Mouse (Mus musculus) thymus, postnatal 10 days (tissue): Measurements from ENCODE around the gene Plaa.
"Not testable (repeated sequence)": the region's sequence is repeated elsewhere in the genome, so short reads cannot be mapped to it uniquely, and the experiment has no call there.

Experiments
- DNase-seq, 2 experiments: peaks; one replicate each; pipeline ENCODE4 v3.0.0; 2021; ENCODE audit warnings: low spot score in 2 of 2

Plaa gene

DNA sequence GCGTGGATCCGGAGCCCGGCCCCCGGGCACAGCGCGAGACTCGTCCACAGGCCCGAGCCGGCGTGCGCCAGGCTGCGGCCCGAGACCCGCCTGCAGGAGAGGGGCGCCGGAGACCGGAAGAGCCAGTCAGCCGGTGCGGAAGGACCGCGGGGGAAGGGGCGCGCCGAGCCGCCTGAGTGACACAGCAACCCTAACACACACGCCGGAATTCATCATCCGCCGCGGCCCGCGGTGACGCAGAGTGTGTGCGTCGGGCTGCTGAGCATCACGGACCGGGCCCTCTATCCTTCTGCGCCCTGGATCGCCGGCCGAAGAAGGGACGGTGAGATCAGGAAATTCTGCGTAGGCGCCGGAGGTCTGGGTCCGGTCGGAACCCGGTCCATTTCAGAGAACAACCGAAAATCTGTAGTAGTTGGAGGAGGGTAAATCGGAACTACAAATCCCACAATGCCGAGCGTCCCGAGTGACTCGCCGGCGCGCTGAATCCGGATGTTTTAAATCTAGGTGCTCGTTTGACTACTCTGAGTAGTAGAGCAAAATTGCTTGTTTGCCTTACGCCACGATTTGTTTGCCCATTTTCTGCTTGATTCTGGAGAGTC lies at the start of gene Plaa:
TSS of gene Plaa (minus strand) at position 214 of the 599 bp plus-strand sequence.
- DNase-seq = peak; percentile 85 to 90

DNA sequence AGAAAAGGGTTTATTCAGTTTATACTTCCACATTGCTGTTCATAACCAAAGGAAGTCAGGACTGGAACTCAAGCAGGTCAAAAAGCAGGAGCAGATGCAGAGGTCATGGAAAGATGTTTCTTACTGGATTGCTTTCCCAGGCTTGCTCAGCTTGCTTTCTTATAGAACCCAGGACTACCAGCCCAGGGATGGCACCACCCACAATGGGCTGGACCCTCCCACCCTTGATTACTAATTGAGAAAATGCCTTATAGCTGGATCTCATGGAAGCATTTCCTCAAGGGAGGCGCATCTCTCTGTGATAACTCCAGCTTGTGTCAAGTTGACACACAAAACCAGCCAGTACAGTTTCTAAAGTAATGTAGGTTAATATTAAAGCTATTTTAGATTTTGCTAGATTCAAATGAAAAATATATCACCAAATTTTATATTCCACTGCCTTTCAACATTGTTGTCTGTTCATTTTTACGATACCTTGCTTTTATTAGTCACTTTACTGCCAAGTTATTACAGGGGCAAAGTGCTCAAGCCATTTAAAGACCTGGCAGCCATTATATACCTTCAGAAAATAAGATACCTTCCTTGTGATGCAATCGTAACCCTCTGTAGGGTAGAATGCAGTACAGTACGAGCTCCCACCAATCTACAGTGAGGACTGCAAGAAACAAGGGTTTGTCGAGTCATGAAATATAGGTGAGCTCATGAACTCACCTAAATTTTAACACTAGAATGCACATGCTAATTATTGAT lies 47.6 kb upstream of the Plaa start:
- DNase-seq = not testable (repeated sequence)

DNA sequence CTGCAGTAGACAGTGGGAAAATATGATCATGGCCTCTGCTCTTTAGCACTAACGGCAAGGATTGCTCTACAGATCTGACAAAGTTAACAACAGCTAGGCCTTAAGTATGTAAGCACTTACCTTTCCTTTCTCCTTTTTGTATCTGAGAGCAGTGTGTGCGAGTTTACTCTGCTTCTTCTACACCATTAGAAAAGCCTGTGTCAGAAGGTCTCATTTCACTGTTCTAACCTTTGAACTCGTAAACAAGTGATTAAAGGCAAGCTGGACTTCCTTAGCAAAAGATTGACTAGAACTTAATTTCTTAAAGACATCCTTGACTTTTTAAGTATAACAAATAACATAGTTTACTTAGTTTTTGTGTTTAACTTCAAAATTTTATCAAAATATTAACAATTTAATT lies 46.9 kb upstream of the Plaa start, which contains the start of gene Lrrc19:
TSS of gene Lrrc19 (minus strand) at position 225 of the 400 bp plus-strand sequence.
- no peak for DNase-seq

DNA sequence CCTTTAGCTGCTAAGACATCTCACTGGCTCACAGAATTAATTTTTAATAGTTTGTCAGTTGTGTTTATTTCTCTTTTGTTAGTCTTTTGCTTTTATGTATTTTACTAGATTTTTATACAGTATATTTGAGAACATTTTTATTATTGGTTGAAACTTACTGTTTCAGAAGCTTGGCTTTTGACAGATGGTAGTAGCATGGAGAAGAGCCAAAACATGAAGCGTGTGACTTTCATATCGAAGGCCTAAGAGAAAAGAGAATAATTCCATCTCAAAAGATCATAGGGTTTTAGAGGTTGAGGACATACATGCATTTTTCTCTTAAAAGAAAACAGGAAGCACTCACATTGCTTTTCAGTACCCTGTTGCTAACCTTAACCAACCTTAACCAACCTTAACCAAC lies 40.1 kb upstream of the Plaa start:
- DNase-seq = no peak

DNA sequence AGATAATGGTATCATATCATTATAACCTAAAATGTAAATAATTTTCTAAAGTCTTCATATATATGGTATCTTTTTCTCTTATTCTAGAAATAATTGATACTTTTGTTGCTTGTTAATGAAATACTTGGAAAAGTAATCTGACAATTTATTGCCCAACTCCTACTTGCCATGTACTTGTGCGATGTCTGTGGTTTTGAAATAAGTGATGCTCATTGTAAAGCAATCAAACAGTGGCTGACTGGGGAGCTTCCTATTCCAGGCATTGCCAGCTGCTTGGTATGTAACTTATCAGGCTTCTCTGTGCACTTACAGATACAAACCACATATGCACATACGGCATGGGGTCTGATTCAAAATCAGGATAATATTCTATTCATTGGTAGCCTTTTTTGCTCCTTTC lies 17.0 kb upstream of the Plaa start:
- no peak for DNase-seq

DNA sequence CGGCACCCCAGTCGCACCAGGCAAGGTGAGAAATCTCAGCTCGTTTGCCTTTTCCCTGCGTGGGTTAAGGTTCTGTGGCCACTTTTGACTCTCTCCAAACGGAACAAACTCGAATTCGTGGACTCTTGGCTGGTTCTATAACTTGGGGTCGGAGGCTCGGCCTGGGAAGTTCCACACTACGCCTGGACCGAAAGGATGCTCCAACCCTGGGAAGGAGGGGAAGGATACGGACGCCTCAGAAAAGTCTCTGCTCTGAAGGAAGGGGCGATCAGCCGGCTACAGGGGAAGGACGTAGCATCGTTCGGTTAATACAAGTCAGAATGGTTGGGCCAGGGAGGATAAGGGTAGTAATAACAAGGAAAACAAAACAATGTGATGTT lies 11.6 kb upstream of the Plaa start:
- DNase-seq = peak in 1 of 2 experiments; percentile 4

DNA sequence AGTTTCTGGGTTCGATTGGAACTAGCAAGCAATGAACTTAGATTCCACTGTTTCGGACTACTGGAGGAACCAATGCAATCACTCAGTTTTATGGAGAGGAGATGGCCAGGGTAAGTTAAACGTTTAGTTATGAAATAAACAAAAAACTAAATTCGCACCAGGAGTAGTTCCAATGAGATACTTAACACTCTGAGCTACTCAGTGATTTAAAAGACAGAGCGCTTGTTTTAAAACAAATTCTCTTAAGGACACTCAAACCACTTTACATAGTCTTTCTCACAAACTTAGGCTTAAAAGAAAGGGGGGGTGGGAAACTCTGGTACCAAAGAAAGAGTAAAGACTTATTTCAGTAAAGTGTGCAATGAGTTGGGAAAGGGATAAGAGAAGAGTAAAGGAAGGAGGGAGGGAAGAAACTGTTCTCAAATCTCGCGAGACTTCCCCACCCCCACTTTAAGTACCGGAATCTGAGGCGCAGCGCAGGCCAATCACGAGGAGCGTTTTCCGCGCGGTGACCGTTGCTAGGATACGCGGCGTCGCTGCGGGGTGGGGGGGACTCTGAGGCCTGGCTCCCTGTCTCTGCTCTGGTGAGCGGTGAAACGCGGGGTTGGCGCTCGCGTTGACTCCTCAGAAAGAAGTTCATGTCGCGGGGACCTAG lies 11.1 kb upstream of the Plaa start, which contains the start of gene Ift74:
TSS of gene Ift74 (plus strand) at position 520 of the 655 bp plus-strand sequence.
- DNase-seq = peak; percentile 89 to 94

DNA sequence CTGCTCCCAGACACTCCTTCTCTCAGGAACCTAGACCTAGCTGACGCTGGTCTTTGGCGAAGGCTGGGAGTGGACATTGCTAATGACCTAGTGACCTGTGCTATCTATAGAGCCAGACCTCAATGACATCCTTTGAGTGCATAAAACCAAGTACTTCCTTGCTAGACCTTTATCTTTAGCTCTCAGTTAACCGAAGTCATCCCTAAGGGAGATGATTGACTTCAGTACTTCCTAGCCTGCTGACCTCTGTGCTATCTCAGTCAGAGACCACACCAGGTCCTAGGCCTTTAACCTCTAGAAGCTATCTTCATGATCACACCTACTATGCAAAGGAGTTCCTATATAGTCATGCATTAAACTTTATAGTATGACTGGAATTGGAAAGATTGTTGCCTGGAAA lies 7.3 kb upstream of the Plaa start:
- DNase-seq = no peak

DNA sequence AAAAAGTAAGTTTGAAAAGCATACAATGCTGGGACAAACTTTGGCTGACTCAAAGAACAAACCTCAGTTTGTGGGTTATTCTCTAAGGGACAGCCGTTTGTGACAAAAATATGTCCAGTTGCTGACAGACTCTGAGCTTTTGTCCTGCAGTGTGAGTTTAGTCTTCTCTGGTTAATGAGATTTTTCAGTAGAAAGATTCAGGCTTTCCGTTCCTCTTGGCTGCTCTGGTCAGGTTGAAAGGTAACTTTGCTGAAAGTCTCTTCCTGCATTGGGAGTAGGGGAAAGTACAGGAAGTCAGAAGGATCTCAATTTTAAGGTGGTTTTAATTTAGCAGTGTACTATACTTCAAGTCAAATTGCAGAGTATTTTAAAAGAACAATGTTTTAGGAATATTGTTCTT lies 2.5 kb upstream of the Plaa start:
- no peak for DNase-seq

DNA sequence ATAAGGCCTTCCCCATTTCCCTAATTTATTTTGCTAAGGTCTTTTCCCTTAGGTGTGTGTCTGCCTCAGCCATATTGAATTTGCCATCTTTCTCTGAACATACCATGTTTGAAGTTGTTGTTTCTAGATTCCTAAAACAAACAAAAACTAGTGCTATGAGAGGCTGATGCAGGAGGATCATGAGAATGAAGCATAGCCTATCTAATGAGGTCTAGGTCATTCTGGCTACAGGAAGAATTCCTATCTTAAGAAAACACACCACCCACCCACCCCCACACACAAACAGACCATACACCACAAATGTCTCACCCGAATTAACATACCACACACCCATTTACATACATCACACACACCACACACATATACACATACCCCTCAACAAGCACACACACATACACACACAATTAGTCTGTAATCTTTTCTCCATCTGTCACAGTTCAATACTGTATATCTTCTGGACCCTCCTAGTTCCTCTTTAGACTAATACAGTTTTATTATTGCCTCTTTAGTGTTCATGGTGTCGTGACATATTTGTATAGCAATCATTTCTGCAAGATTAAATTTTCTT lies 1.5 kb upstream of the Plaa start:
- DNase-seq = no peak

DNA sequence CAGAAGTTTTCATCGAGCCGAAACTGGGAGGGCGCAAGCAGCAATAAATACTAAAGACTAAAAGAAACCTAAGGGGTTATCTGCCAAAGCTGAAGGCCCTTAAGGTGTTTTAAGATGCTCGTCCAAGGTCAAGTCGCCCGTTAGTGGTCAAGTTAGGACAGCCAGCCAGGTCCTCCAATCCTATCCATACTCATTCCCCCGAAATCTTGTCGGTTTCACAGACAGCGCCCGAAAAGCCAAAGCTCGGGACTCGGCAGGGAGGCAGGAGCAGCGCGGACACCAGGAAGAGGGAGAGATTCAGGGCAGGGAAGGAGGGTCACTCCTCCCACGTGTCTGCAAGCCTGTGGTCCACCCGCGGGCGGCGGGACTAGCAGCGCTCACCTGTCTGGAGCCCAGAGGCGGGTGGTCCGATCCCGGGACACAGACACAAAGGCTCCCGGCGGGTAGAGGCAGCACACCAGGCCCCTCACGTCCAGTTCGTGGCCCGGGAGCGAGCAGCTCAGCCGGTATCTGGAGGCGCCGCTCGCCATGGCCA lies 481 bp downstream of the Plaa start:
- no peak for DNase-seq

DNA sequence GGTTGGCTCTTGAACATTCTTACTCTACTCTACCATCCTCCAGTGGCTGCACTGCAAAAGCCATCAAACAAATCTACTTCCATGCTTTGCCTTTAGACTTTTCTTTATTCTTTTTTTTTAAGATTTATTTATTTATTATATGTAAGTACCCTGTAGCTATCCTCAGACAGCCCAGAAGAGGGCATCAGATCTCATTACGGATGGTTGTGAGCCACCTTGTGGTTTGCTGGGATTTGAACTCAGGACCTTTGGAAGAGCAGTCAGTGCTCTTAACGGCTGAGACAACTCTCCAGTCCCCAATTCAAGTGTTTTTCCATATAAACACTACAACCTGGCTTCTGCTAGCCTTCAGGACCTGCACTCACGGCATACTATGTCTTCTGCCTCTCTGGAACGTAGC lies 1.6 kb downstream of the Plaa start:
- DNase-seq = no peak

DNA sequence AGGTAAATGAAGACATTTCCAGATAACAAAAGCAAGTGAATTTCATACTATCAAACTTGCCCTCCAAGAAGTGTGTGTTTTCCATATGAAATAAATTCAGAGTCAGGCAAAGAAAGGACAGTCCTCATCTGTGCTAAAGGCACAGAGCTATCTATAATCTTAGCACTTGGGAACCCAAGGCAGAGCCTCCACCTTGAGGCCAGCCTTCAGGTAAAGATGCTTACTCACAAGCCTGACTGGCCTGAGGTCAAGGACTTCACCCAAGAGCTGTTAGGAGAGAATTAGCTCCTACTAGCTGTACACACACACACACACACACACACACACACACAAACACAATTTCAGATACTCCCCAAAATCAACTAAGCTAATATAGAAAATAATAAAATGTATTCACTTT lies 10.3 kb downstream of the Plaa start:
- no peak for DNase-seq

DNA sequence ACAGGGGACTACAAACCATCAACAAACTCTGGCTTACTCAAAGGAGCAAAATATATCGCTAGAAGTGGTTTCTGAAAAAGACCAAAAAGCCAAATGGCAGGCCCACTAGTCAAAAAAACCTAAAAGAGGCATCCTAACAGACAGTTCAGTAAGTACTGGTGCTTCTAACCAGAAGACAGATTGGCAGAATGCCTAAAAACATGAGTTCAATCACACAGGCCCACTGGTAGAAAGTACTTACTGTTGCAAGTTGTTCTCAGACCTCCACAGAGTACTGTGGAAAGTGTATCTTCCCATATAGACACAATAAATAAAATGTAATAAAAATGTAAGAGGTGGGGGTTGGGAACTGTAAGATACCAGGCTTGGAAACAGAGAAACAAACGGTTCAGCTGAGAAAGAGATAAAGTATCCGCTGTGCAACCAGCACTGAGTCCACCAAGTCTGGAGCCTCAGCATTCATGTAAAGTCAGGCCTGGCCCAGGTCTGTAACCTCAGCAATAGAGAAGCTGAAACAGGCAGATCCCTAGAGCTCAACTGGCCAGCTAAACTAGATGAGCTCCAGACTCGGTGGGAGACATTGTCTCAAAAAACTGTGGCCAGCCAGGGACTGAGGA lies 11.2 kb downstream of the Plaa start:
- DNase-seq = no peak

DNA sequence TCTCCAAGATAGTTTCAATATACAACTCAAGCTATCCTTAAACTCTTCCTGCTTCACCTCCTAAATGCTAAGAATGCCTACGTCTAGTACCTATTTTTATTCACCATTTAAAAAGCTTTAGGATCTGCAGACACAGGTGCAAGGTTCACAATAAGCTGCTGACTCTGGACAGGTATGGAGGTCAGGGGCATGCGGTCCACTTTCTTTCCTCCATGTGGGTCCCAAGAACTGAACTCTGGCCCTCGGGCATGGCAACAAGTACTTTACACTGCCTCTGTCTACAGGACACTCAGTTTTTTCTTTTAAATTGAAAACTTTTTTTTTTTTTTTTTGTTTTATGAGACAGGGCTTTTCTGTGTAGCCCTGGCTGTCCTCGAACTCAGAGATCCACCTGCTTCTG lies 30.4 kb downstream of the Plaa start:
- DNase-seq = no peak

DNA sequence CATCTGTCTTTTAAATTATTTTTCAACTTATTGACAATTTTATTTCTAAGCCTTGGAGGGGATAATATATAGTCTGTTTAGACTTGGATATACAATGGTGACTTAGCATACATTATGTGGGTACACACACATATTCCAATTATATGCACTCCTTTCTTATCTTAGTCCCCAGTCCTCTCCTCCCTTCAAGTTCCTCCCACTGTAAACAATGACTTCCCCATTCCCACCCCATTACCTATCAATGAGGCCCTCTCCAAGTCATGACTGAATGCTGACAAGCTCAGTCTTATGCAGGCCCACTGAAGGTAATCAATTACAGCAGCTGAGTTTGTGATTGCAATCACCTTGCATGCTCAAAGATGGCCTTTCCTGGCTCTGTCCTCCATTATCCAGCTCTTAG lies 38.7 kb downstream of the Plaa start:
- DNase-seq = no peak

DNA sequence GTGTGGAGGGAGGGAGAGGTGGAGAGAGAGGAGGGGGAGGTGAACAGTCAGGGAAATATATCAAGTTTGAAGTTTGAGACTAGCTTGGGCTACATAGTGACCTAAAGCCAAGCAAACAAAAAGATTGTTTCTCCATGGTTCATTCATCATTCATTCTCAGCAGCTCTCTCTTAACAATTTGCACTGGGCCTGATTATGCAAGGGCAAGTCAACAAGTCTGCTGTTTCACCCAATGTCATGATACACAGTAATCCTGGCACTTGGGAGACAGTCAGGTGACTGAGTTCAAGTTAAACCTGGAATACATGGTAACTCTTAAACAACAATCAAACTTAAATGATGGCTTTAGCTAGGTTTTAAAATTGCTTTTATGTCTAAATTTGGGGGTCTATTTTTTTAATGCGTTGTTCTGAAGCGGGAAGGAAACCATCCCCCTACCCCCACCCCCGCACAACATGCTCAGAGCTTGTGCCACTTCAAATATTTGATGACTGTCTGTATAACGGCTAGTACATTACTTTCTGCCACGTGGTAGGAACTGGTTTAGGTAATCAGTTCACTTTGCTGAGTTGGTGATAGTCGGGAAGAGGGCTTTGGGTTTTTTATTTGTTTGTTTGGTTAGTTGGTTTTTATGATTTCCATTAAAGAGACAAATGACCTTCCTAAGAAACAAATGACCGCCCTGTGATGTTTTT lies 40.9 kb downstream of the Plaa start:
- DNase-seq = no peak

DNA sequence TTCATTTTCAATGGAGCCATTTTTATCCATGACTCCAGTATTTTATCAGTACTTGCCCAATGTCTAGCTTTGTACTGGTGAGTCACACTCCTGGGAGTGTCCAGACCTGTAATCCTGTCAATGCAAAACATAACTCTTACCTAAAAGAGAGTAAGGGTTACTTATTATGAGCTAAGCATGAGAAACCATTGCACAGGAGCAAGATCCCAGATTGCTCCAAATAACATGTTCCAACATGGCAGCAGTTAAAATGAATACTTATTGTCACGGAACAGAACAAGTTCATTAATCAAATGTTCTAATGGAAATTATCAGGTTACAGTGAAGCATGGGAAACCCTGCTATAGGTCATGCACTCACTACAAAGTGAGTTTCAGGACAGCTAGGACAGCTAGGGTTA lies 42.7 kb downstream of the Plaa start:
- DNase-seq = no peak

DNA sequence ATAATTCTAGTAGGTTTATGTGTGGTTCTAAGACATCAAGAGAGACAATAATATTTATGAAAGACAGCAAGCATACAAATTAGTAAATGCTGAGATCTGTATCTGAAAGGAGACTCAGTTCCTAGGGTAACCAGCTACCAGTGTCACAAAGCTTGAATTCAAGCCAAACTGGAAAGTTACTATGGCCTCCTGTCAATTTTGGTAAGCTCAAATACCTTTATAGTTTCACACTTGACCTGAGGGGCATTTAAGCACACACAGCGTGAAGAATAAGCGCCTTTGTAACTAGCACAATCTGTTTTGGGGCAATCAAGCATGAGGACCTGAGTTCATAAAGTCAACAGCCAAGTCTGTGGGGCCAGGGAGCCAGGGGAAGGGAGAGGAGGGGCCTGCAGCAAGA lies 43.8 kb downstream of the Plaa start:
- DNase-seq = no peak

DNA sequence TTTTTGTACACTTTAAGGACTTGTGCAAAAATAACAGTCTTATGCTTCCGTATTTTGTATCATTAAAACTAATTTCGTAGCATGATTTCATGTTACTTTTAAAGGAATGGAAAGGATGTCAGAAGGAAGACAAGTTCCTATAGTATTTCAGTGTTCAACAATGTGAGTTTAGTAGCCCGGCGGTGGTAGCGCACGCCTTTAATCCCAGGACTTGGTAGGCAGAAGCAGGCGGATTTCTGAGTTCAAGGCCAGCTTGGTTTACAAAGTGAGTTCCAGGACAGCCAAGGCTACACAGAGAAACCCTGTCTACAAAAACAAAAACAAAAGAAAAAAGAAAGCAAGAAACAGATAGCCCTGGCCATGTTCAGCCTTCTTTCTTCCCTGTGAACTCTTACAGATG lies 45.9 kb downstream of the Plaa start:
- DNase-seq = no peak
